Mouse (Mus musculus) midbrain, embryonic 16.5 days (tissue): ENCODE results near the gene Fbxo36. TPM values are rescaled to one million over a fixed set of nuclear protein-coding genes. Genes with fewer than 3 reads are reported as not detected.

Experiments
- ATAC-seq: fragments of 200-750 bp; cut with Nextera tagmentation; 2 replicates; pipeline ENCODE4 v1.8.0; 2017; ENCODE audit warnings: moderate TSS enrichment
- H3K27ac ChIP-seq: fragments of 300-500 bp; sonication (generic); 2 replicates; pipeline ENCODE4 v1.5.1; 2014; ENCODE audit warnings: mild to moderate bottlenecking, low read length, mixed read lengths
- H3K27me3 ChIP-seq: fragments of 300-500 bp; sonication (generic); 2 replicates; pipeline ENCODE4 v1.6.1; 2014; ENCODE audit warnings: low read depth, low read length, mixed read lengths; ENCODE audit not compliant: control insufficient read depth, insufficient read depth
- H3K36me3 ChIP-seq: fragments of 300-500 bp; sonication (generic); 2 replicates; pipeline ENCODE4 v1.6.1; 2014; ENCODE audit warnings: mild to moderate bottlenecking, low read length, moderate library complexity, mixed read lengths; ENCODE audit not compliant: control insufficient read depth, insufficient read depth
- H3K4me1 ChIP-seq: fragments of 300-500 bp; sonication (generic); 2 replicates; pipeline ENCODE4 v1.6.1; 2014; ENCODE audit warnings: mild to moderate bottlenecking, low read length, mixed read lengths; ENCODE audit not compliant: control insufficient read depth, insufficient read depth
- H3K4me2 ChIP-seq: fragments of 300-500 bp; sonication (generic); 2 replicates; pipeline ENCODE4 v1.6.1; 2014; ENCODE audit warnings: mild to moderate bottlenecking, low read length, mixed read lengths
- H3K4me3 ChIP-seq: fragments of 300-500 bp; sonication (generic); 2 replicates; pipeline ENCODE4 v1.5.1; 2014; ENCODE audit warnings: low read depth, mild to moderate bottlenecking, low read length, moderate library complexity, mixed read lengths
- H3K9ac ChIP-seq: fragments of 300-500 bp; sonication (generic); 2 replicates; pipeline ENCODE4 v1.6.1; 2014; ENCODE audit warnings: low read depth, low read length, mixed read lengths
- H3K9me3 ChIP-seq: fragments of 300-500 bp; sonication (generic); replicated peaks from 2 replicates; pipeline ENCODE4 v1.6.1; 2014; ENCODE audit warnings: mild to moderate bottlenecking, low read length, mixed read lengths; ENCODE audit not compliant: control insufficient read depth, poor library complexity, severe bottlenecking
- WGBS: fragments of 180-500 bp; shearing (Covaris S2); extraction: QIAGEN DNeasy Blood & Tissue Kit; methylation state at CpG from one replicate; pipeline ENCODE4 v1.1.7; 2014; 5-methylcytosine and 5-hydroxymethylcytosine counted together
- polyA plus RNA-seq: library from polyadenylated mRNA; unstranded; fragments of >200 nt; fragmentation: Nextera tagmentation; extraction: Ambion mirVana; gene quantifications from 2 replicates; pipeline ENCODE4 v1.2.1, GENCODE M21; 2015

Fbxo36 gene
- polyA plus RNA-seq, 1 experiment from 2014 or later: 6.6 TPM

- 91% methylated on average over 6 of the region's 6 CpGs for WGBS
- H3K9ac ChIP-seq: no peak overlapping the region
- H3K9me3 ChIP-seq: no peaks in the 10 kb centered on the region
- H3K36me3 ChIP-seq: peaks cover 12% of the 10 kb centered on the region
- no peak overlapping the region for H3K4me2 ChIP-seq
- H3K4me3 ChIP-seq: no peak overlapping the region
- H3K4me1 ChIP-seq: no peaks in the 10 kb centered on the region
- ATAC-seq: no peak
- no peaks in the 10 kb centered on the region for H3K27me3 ChIP-seq
- H3K27ac ChIP-seq: no peak overlapping the region
These were observed 84.5 kb downstream of the Fbxo36 start for GRCm38 (mm10) chr1:84924134-84924533.

- Histone ChIP-seq H3K4me3 (no peak overlapping the region), H3K27me3 (no peaks in the 10 kb centered on the region), H3K4me1 (no peaks in the 10 kb centered on the region), H3K4me2 (no peak overlapping the region), H3K36me3 (peaks cover 13% of the 10 kb centered on the region), H3K9me3 (no peaks in the 10 kb centered on the region), H3K9ac (no peak overlapping the region), H3K27ac (no peak overlapping the region)
- ATAC-seq: no peak
- WGBS: 82% methylated on average over 9 of the region's 9 CpGs
These were observed 86.0 kb downstream of the Fbxo36 start for GRCm38 (mm10) chr1:84925599-84925998.

GRCm38 (mm10) chr1:84933472-84934150 is 94.0 kb downstream of the Fbxo36 start:
- H3K4me3 ChIP-seq: peak overlapping the region; percentile 65
- H3K36me3 ChIP-seq: peaks cover 7% of the 10 kb centered on the region
- peak; percentile 12 for ATAC-seq
- peak overlapping the region; percentile 84 for H3K9ac ChIP-seq
- H3K27me3 ChIP-seq: no peaks in the 10 kb centered on the region
- WGBS: 10% methylated on average over 22 of the region's 22 CpGs
- peaks cover 12% of the 10 kb centered on the region for H3K4me1 ChIP-seq
- peak overlapping the region; percentile 65 for H3K4me2 ChIP-seq
- H3K27ac ChIP-seq: peak overlapping the region; percentile 97
- no peaks in the 10 kb centered on the region for H3K9me3 ChIP-seq

- Histone ChIP-seq H3K4me1 (peaks cover 12% of the 10 kb centered on the region), H3K9me3 (no peaks in the 10 kb centered on the region), H3K4me2 (peak overlapping the region; percentile 65), H3K36me3 (peaks cover 2% of the 10 kb centered on the region), H3K9ac (peak overlapping the region; percentile 84), H3K27ac (peak overlapping the region; percentile 97), H3K4me3 (peak overlapping the region; percentile 65), H3K27me3 (no peaks in the 10 kb centered on the region)
- WGBS: 0% methylated on average over 12 of the region's 12 CpGs
- no peak for ATAC-seq
These were observed 94.5 kb downstream of the Fbxo36 start for GRCm38 (mm10) chr1:84934151-84934502.

GRCm38 (mm10) chr1:84934503-84935333 is 95.1 kb downstream of the Fbxo36 start, which contains the start of gene Slc16a14:
Gene Slc16a14 (minus strand): TSS chr1:84935134.
- no peaks in the 10 kb centered on the region for H3K27me3 ChIP-seq
- peak within 1 kb of the TSS; percentile 65 for H3K4me3 ChIP-seq
- no peaks in the 10 kb centered on the region for H3K9me3 ChIP-seq
- peak; percentile 89 for ATAC-seq
- no peaks in the 10 kb centered on the region for H3K36me3 ChIP-seq
- peak within 1 kb of the TSS; percentile 84 for H3K9ac ChIP-seq
- peak within 1 kb of the TSS; percentile 65 for H3K4me2 ChIP-seq
- peaks cover 12% of the 10 kb centered on the region for H3K4me1 ChIP-seq
- H3K27ac ChIP-seq: peak within 1 kb of the TSS; percentile 97
- under 1% methylated on average over 51 of the region's 59 CpGs for WGBS

GRCm38 (mm10) chr1:84935668-84936067 is 96.0 kb downstream of the Fbxo36 start:
- peak overlapping the region; percentile 65; the same call in 1 of the 2 replicates for H3K4me3 ChIP-seq
- peak overlapping the region; percentile 97; the same call in 1 of the 2 replicates for H3K27ac ChIP-seq
- H3K9ac ChIP-seq: peak overlapping the region; percentile 36; the same call in 1 of the 2 replicates
- WGBS: 71% methylated on average over 9 of the region's 9 CpGs
- no peaks in the 10 kb centered on the region for H3K36me3 ChIP-seq
- peaks cover 12% of the 10 kb centered on the region for H3K4me1 ChIP-seq
- no peaks in the 10 kb centered on the region for H3K9me3 ChIP-seq
- no peak for ATAC-seq
- no peaks in the 10 kb centered on the region for H3K27me3 ChIP-seq
- H3K4me2 ChIP-seq: peak overlapping the region; percentile 65

- Histone ChIP-seq H3K27me3 (no peaks in the 10 kb centered on the region), H3K27ac (no peak overlapping the region), H3K4me3 (no peak overlapping the region), H3K36me3 (no peaks in the 10 kb centered on the region), H3K4me1 (peaks cover 12% of the 10 kb centered on the region), H3K4me2 (no peak overlapping the region), H3K9me3 (no peaks in the 10 kb centered on the region), H3K9ac (no peak overlapping the region)
- ATAC-seq: no peak
- whole genome bisulfite sequencing: 92% methylated on average over 19 of the region's 19 CpGs
These were observed 97.3 kb downstream of the Fbxo36 start for GRCm38 (mm10) chr1:84936716-84937510.

- Histone ChIP-seq H3K9ac (no peak overlapping the region), H3K9me3 (no peaks in the 10 kb centered on the region), H3K27ac (no peak overlapping the region), H3K4me2 (no peak overlapping the region), H3K36me3 (no peaks in the 10 kb centered on the region), H3K4me1 (peaks cover 8% of the 10 kb centered on the region), H3K4me3 (no peak overlapping the region), H3K27me3 (no peaks in the 10 kb centered on the region)
- ATAC-seq: no peak
- 81% methylated on average over 4 of the region's 4 CpGs for WGBS
These were observed 99.8 kb downstream of the Fbxo36 start for GRCm38 (mm10) chr1:84939466-84939865.
